In the genomic region with DNA sequence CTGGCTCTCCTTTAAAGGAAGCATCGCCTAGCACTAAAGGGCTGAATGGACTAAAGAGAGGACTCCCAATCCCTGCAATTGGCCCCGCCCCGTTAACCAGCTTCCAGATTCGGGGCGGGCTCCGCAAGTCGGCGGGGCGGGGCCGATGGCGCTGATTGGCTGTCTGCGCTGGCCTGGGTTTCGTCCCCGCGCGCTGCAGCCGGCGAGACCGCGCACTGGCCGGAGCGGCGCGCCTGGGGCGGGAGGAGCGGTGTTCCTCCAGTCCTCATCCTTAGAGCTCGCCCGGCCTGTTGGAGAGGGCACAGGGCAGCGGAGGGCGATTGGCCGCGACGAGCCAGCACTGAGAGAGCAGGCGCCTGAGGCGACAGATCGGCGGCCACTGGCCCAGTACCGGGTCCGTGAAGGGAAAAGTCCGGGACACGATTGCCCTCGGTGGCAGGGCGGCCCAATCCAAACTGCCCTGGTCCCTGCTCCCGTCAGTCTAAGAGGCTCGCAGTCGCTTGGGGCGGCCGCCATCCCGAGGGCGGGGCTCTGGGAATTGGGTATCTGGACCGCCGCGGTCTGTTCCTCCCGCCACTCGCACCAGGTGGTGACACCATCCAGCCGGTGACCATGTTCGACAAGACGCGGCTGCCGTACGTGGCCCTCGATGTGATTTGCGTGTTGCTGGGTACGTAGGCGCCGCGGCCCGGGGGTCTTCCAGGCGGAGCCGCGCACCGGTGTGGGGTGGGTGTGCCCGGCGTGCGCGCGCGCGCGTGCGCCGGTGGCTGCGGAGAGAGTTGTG, we compare ENCODE assay signal across 8 mouse cellular contexts. TPM values are rescaled to one million over a fixed set of nuclear protein-coding genes. Genes with fewer than 3 reads are reported as not detected.
A peak's percentile ranks its signal among the peaks of the same experiment; 100 is the strongest.
DNase-seq lines count a peak whose midpoint lies in the region; ATAC-seq and TF ChIP-seq lines count a peak whose summit lies in the region.

A gene (plus strand): TSS at position 196 of the 784 bp plus-strand sequence.

- no peaks in the 10 kb centered on the region for H3K27me3 ChIP-seq in ES-Bruce4 (ENCODE audit: control insufficient read depth, insufficient read depth, low read length, poor library complexity, severe bottlenecking)
- H3K27me3 ChIP-seq in forebrain, embryonic 13.5 days, result no peaks in the 10 kb centered on the region
- no peaks in the 10 kb centered on the region for H3K27me3 ChIP-seq in heart, postnatal 0 days (ENCODE audit: control insufficient read depth, insufficient read depth, low read length)
- no peaks in the 10 kb centered on the region; the same call in 1 of the 2 replicates for H3K27me3 ChIP-seq in liver, embryonic 14.5 days (ENCODE audit: control insufficient read depth, insufficient read depth, low read length)
- H3K27me3 ChIP-seq in neural tube, embryonic 11.5 days (ENCODE audit: control insufficient read depth, insufficient read depth, low read length), result no peaks in the 10 kb centered on the region
- no peaks in the 10 kb centered on the region for H3K27me3 ChIP-seq in stomach, embryonic 16.5 days (ENCODE audit: control insufficient read depth, insufficient read depth, low read length)

- no peak for TF ChIP-seq CTCF in ES-Bruce4 (IDR thresholded peaks at IDR 0.05; ENCODE audit: low read depth, low read length)
- TF ChIP-seq CTCF in heart, postnatal 0 days (IDR thresholded peaks at IDR 0.05; ENCODE audit: low read depth), result no peak
- TF ChIP-seq CTCF in liver, embryonic 14.5 days (IDR thresholded peaks at IDR 0.05; ENCODE audit: low read depth), result no peak

- WGBS in forebrain, embryonic 13.5 days, result under 1% methylated on average over 83 of the region's 83 CpGs
- WGBS in heart, postnatal 0 days, result under 1% methylated on average over 68 of the region's 83 CpGs
- under 1% methylated on average over 74 of the region's 83 CpGs for WGBS in liver, embryonic 14.5 days (ENCODE audit: insufficient replicate concordance)
- under 1% methylated on average over 63 of the region's 83 CpGs for WGBS in neural tube, embryonic 11.5 days
- 0% methylated on average over 74 of the region's 83 CpGs for WGBS in stomach, embryonic 16.5 days

- peak within 1 kb of the TSS; percentile 88 for H3K4me2 ChIP-seq in forebrain, embryonic 13.5 days
- H3K4me2 ChIP-seq in heart, postnatal 0 days (ENCODE audit: low read depth, low read length), result peak within 1 kb of the TSS; percentile 64
- H3K4me2 ChIP-seq in liver, embryonic 14.5 days (ENCODE audit: low read depth), result peak within 1 kb of the TSS; percentile 84
- peak within 1 kb of the TSS; percentile 88 for H3K4me2 ChIP-seq in neural tube, embryonic 11.5 days (ENCODE audit: low read depth)
- peak within 1 kb of the TSS; percentile 55 for H3K4me2 ChIP-seq in stomach, embryonic 16.5 days (ENCODE audit: low read depth, low read length)

- peaks cover 4% of the 10 kb centered on the region; the same call in 1 of the 2 replicates for H3K9me3 ChIP-seq in ES-Bruce4 (replicated peaks; ENCODE audit: control insufficient read depth, insufficient read depth, low read length, poor library complexity, severe bottlenecking)
- H3K9me3 ChIP-seq in forebrain, embryonic 13.5 days (replicated peaks), result no peaks in the 10 kb centered on the region
- no peaks in the 10 kb centered on the region for H3K9me3 ChIP-seq in heart, postnatal 0 days (replicated peaks; ENCODE audit: control insufficient read depth, low read length)
- no peaks in the 10 kb centered on the region for H3K9me3 ChIP-seq in liver, embryonic 14.5 days (ENCODE audit: control insufficient read depth, low read length)
- no peaks in the 10 kb centered on the region for H3K9me3 ChIP-seq in neural tube, embryonic 11.5 days (ENCODE audit: control insufficient read depth, low read length)
- H3K9me3 ChIP-seq in stomach, embryonic 16.5 days (replicated peaks; ENCODE audit: control insufficient read depth, low read length), result no peaks in the 10 kb centered on the region

- peak; percentile 63 for TF ChIP-seq POLR2A in ES-Bruce4 (IDR thresholded peaks at IDR 0.05; ENCODE audit: insufficient read depth, low read length)

- H3K4me3 ChIP-seq in ES-Bruce4 (ENCODE audit: low read depth, low read length), result peak within 1 kb of the TSS; percentile 90
- H3K4me3 ChIP-seq in forebrain, embryonic 13.5 days, result peak within 1 kb of the TSS; percentile 81
- peak within 1 kb of the TSS; percentile 78 for H3K4me3 ChIP-seq in heart, postnatal 0 days (ENCODE audit: low read depth, low read length)
- peak within 1 kb of the TSS; percentile 80 to 96 for H3K4me3 ChIP-seq in liver, embryonic 14.5 days (ENCODE audit: insufficient read depth in 1 of 2, low read depth in 2 of 2, low read length in 2 of 2)
- peak within 1 kb of the TSS; percentile 72 for H3K4me3 ChIP-seq in neural tube, embryonic 11.5 days (ENCODE audit: low read depth, low read length)
- H3K4me3 ChIP-seq in stomach, embryonic 16.5 days (replicated peaks; ENCODE audit: low read length), result peak within 1 kb of the TSS; percentile 90

- peak within 1 kb of the TSS; percentile 94 for H3K27ac ChIP-seq in ES-Bruce4 (ENCODE audit: insufficient read depth, low read length)
- H3K27ac ChIP-seq in forebrain, embryonic 13.5 days, result peak within 1 kb of the TSS; percentile 91
- H3K27ac ChIP-seq in heart, postnatal 0 days (ENCODE audit: low read depth), result peak within 1 kb of the TSS; percentile 93
- peak within 1 kb of the TSS; percentile 79 for H3K27ac ChIP-seq in liver, embryonic 14.5 days
- peak within 1 kb of the TSS; percentile 71 for H3K27ac ChIP-seq in neural tube, embryonic 11.5 days (ENCODE audit: low read depth, low read length)
- H3K27ac ChIP-seq in stomach, embryonic 16.5 days (ENCODE audit: low read length), result peak within 1 kb of the TSS; percentile 98

- peaks cover 7% of the 10 kb centered on the region for H3K36me3 ChIP-seq in ES-Bruce4 (ENCODE audit: control insufficient read depth, insufficient read depth, low read length, poor library complexity, severe bottlenecking)
- no peaks in the 10 kb centered on the region for H3K36me3 ChIP-seq in forebrain, embryonic 13.5 days (ENCODE audit: poor library complexity, severe bottlenecking)
- H3K36me3 ChIP-seq in heart, postnatal 0 days (replicated peaks; ENCODE audit: control insufficient read depth, insufficient read depth, low read length), result peaks cover 7% of the 10 kb centered on the region
- peaks cover 4% of the 10 kb centered on the region for H3K36me3 ChIP-seq in liver, embryonic 14.5 days (replicated peaks; ENCODE audit: control insufficient read depth, insufficient read depth, low read depth)
- 0 out of 2 replicates have a peak, but pooled peaks cover under 1% of the 10 kb centered on the region for H3K36me3 ChIP-seq in neural tube, embryonic 11.5 days (ENCODE audit: control insufficient read depth, insufficient read depth, low read length)
- H3K36me3 ChIP-seq in stomach, embryonic 16.5 days (ENCODE audit: control insufficient read depth, insufficient read depth, low read length), result peaks cover 5% of the 10 kb centered on the region

- H3K4me1 ChIP-seq in ES-Bruce4 (ENCODE audit: control insufficient read depth, insufficient read depth, low read length), result peaks cover 7% of the 10 kb centered on the region
- peaks cover 13% of the 10 kb centered on the region for H3K4me1 ChIP-seq in forebrain, embryonic 13.5 days
- peaks cover 10% of the 10 kb centered on the region for H3K4me1 ChIP-seq in heart, postnatal 0 days (ENCODE audit: control insufficient read depth, insufficient read depth)
- peaks cover 3 to 5% of the 10 kb centered on the region in 2 experiments; a peak in 3 of 4 replicates for H3K4me1 ChIP-seq in liver, embryonic 14.5 days (replicated peaks; ENCODE audit: control insufficient read depth in 2 of 2, insufficient read depth in 2 of 2, low read length in 1 of 2)
- H3K4me1 ChIP-seq in neural tube, embryonic 11.5 days (ENCODE audit: control insufficient read depth, insufficient read depth, low read length), result 0 out of 2 replicates have a peak, but pooled peaks cover 2% of the 10 kb centered on the region
- peaks cover 12% of the 10 kb centered on the region for H3K4me1 ChIP-seq in stomach, embryonic 16.5 days (ENCODE audit: control insufficient read depth, insufficient read depth, low read length)

- 0 out of 2 replicates have a peak, but pooled peaks have one; percentile 4 for TF ChIP-seq EP300 in ES-Bruce4 (IDR thresholded peaks at IDR 0.05; ENCODE audit: insufficient read depth, low read depth, low read length)
- TF ChIP-seq EP300 in heart, postnatal 0 days (IDR thresholded peaks at IDR 0.05; ENCODE audit: low read depth), result no peak; the same call in 1 of the 2 replicates
- no peak for TF ChIP-seq EP300 in liver, embryonic 14.5 days (IDR thresholded peaks at IDR 0.05; ENCODE audit: low read depth)

- peak; percentile 96 for DNase-seq in cerebellum, adult 11 months
- DNase-seq in heart, postnatal 0 days (ENCODE audit: low spot score), result peak; percentile 95
- DNase-seq in kidney, postnatal 36 days, result peak; percentile 98 to 99
- DNase-seq in liver, embryonic 14.5 days (ENCODE audit: low read depth in 3 of 3, low spot score in 3 of 3), result peak; percentile 86 to 89 (median 88)
- DNase-seq in neural tube, embryonic 11.5 days (ENCODE audit: low spot score), result peak; percentile 98

- peak; percentile 97 for ATAC-seq in forebrain, embryonic 13.5 days
- ATAC-seq in heart, postnatal 0 days (ENCODE audit: insufficient read depth, low read depth), result peak; percentile 99
- ATAC-seq in liver, embryonic 14.5 days (ENCODE audit: insufficient read depth), result peak; percentile 96
- ATAC-seq in neural tube, embryonic 11.5 days (ENCODE audit: insufficient read depth, low FRiP score, low TSS enrichment), result peak; percentile 97
- peak; percentile 99 for ATAC-seq in stomach, embryonic 16.5 days (ENCODE audit: insufficient read depth, low FRiP score)

- H3K9ac ChIP-seq in ES-Bruce4 (ENCODE audit: low read depth, poor library complexity, severe bottlenecking), result peak within 1 kb of the TSS; percentile 93
- peak within 1 kb of the TSS; percentile 87 for H3K9ac ChIP-seq in forebrain, embryonic 13.5 days
- H3K9ac ChIP-seq in heart, postnatal 0 days (replicated peaks; ENCODE audit: low read depth, low read length), result peak within 1 kb of the TSS; percentile 74
- peak within 1 kb of the TSS; percentile 91 for H3K9ac ChIP-seq in liver, embryonic 14.5 days (replicated peaks)
- peak within 1 kb of the TSS; percentile 77 for H3K9ac ChIP-seq in neural tube, embryonic 11.5 days (ENCODE audit: low read length)
- H3K9ac ChIP-seq in stomach, embryonic 16.5 days (ENCODE audit: low read length), result peak within 1 kb of the TSS; percentile 92

RNA-seq across cellular contexts. Expression of the gene that starts here (rescaled TPM):
- polyA plus RNA-seq in ES-Bruce4 (2011; ENCODE audit: insufficient read depth, insufficient read length, low read depth, missing spikeins), result 19.9 and 21.1 TPM in 2 replicates
- polyA plus RNA-seq in forebrain, embryonic 13.5 days (2015; fragmentation: Nextera tagmentation; extraction: Ambion mirVana), result 20.6 and 27.0 TPM in 2 replicates
- total RNA-seq in heart, postnatal 0 days (2014; rRNA removed; ENCODE audit: low replicate concordance), result 88.7 and 129 TPM in 2 replicates
- polyA plus RNA-seq in heart, postnatal 0 days (2015; fragmentation: Nextera tagmentation; extraction: Ambion mirVana), result 89.4 and 101 TPM in 2 replicates
- 16.5 TPM in 2 replicates for polyA plus RNA-seq in liver, embryonic 14.5 days (2012; rRNA removed)
- polyA plus RNA-seq in liver, embryonic 14.5 days (2014; fragmentation: Nextera tagmentation; extraction: Ambion mirVana), result 32.7 and 34.0 TPM in 2 replicates
- 19.5 and 21.4 TPM in 2 replicates for polyA plus RNA-seq in neural tube, embryonic 11.5 days (2014; fragmentation: Nextera tagmentation; extraction: Ambion mirVana)
- 117 and 120 TPM in 2 replicates for polyA plus RNA-seq in stomach, embryonic 16.5 days (2015; fragmentation: Nextera tagmentation; extraction: Ambion mirVana)

Comparison
In these comparisons a context has a peak if more than half of its experiments do, and no peak if none do; other contexts are left out.
1. Peak in every context shown above with its lines: DNase-seq, ATAC-seq, H3K4me3 ChIP-seq and H3K27ac ChIP-seq.